7 mouse cellular contexts compared by ENCODE assay signal in genomic region chr6:108532486-108533179, GRCm38 (mm10).
DNase-seq lines count a peak whose midpoint lies in the region; ATAC-seq lines count a peak whose summit lies in the region.

No protein-coding gene starts in this region.

- no peak overlapping the region for H3K4me3 ChIP-seq in heart, embryonic 10.5 days
- H3K4me3 ChIP-seq in macrophage (ENCODE audit: inconsistent target) = no peak overlapping the region
- H3K4me3 ChIP-seq in forebrain, embryonic 15.5 days = no peak overlapping the region

- peak; percentile 92 for DNase-seq in gastrocnemius, adult 18-20 months (ENCODE audit: low spot score)
- no peak for DNase-seq in heart, embryonic 10.5 days (ENCODE audit: low spot score)
- DNase-seq in kidney, postnatal 36 days = peak; percentile 74 to 86
- DNase-seq in frontal cortex, postnatal 36 days (ENCODE audit: low spot score in 2 of 2) = no peak
- DNase-seq in embryo, embryonic 10 days (ENCODE audit: low spot score) = no peak

- no peak overlapping the region for H3K4me2 ChIP-seq in forebrain, embryonic 15.5 days (replicated peaks)

- peak overlapping the region; percentile 31; the same call in 1 of the 2 replicates for H3K27ac ChIP-seq in heart, embryonic 10.5 days
- H3K27ac ChIP-seq in macrophage = peak overlapping the region; percentile 19
- H3K27ac ChIP-seq in forebrain, embryonic 15.5 days (replicated peaks) = no peak overlapping the region

- peaks cover 4% of the 10 kb centered on the region; the same call in 1 of the 2 replicates for H3K36me3 ChIP-seq in heart, embryonic 10.5 days
- H3K36me3 ChIP-seq in macrophage (ENCODE audit: inconsistent target) = no peaks in the 10 kb centered on the region
- no peaks in the 10 kb centered on the region for H3K36me3 ChIP-seq in forebrain, embryonic 15.5 days

- H3K4me1 ChIP-seq in heart, embryonic 10.5 days = peaks cover 43% of the 10 kb centered on the region
- H3K4me1 ChIP-seq in forebrain, embryonic 15.5 days = no peaks in the 10 kb centered on the region

- H3K27me3 ChIP-seq in heart, embryonic 10.5 days (ENCODE audit: insufficient read depth, poor library complexity, severe bottlenecking) = no peaks in the 10 kb centered on the region
- H3K27me3 ChIP-seq in forebrain, embryonic 15.5 days = no peaks in the 10 kb centered on the region

- ATAC-seq in forebrain, embryonic 15.5 days (replicated peaks) = no peak

- WGBS in heart, embryonic 10.5 days = 70% methylated on average over 10 of the region's 10 CpGs
- WGBS in macrophage (ENCODE audit: missing documents) = 85% methylated on average over 10 of the region's 10 CpGs
- 82% methylated on average over 10 of the region's 10 CpGs for WGBS in forebrain, embryonic 15.5 days

- H3K79me2 ChIP-seq in macrophage (ENCODE audit: inconsistent target) = no peaks in the 10 kb centered on the region

- no peak overlapping the region for H3K9ac ChIP-seq in forebrain, embryonic 15.5 days (replicated peaks)

- no peaks in the 10 kb centered on the region for H3K9me3 ChIP-seq in heart, embryonic 10.5 days
- no peaks in the 10 kb centered on the region for H3K9me3 ChIP-seq in forebrain, embryonic 15.5 days

Comparison
In these comparisons a context has a peak if more than half of its experiments do, and no peak if none do; other contexts are left out.
1. DNase-seq: peak in gastrocnemius, adult 18-20 months (single experiment) and kidney, postnatal 36 days (2 of 2); none in heart, embryonic 10.5 days (single experiment), frontal cortex, postnatal 36 days (0 of 2) and embryo, embryonic 10 days (single experiment).